Mouse (Mus musculus) cerebellum, postnatal 4 days (tissue): ENCODE measurements at regions not wholly inside any gene's neighbourhood (a gene's known extent, or its start where the extent isn't known, plus 50 kb on each side); places are given as distances from the start of the nearest gene placed in this dataset.
"Not testable (repeated sequence)": the region's sequence is repeated elsewhere in the genome, so short reads cannot be mapped to it uniquely, and the experiment has no call there.

Source experiments
- DNase-seq, 2 experiments: peaks; one replicate each; pipeline ENCODE4 v3.0.0; 2022; ENCODE audit warnings: low spot score in 2 of 2, mixed read lengths in 1 of 2

GRCm38 (mm10) chr16:46811835-46812234 is 313.5 kb upstream of the Nectin3 start:
- not testable (repeated sequence) for DNase-seq

DNA sequence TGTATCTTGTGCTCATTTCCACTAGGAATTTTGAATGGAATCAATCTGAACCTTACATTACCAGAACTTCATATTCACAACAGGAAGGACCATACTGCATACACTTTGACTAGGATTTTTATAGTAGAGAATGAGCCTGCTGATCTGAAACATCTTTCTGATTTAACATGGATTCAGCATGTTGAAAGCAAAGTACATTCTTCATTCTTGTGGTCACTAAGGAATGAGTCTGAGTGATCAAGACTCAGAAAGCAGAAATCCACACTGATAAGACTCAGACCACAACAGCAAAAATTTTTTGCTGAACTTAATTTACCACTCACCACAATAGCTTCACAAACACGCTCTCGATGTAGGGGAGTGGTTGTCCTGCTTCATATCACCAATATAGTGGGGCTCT is 309.2 kb upstream of the Nectin3 start:
- DNase-seq: no peak

DNA sequence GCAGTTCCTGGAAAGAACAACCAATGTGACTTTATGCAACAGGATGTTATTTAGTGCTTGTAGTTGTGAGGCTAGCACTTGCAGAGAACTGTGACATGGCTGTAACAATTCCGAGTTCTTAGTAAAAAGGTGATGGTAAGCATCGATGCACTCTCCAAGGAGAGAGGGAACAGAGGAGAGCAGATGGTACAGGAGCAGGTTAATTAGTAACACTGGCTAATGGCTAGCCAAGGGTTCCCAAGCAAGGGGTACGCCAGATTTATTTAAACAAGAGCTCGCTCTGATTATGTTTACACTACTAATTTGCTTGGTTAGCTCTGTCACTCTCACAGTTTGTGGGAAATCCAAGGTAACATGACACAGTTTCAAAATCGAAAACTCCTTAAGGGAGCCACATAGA is 278.0 kb upstream of the Nectin3 start:
- DNase-seq: no peak

DNA sequence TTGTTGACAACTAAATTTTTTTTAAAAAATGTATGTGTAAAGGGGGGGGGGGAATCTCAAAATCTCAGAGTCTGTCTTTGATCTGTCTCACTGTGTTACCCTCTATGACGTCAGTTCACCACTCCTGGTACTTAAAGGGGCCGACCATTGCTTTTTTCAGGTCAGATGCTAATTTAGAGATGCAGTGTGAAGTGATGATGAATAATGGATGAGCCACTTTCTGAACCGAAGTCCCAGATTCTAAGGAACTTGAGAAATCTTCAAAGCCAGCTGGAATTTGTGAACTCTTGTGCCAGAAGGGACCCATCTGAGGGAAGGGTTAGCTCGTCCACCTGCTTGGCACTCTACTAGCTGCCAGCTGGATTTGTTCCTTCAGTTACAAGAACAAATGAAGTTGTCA is 271.1 kb upstream of the Nectin3 start:
- DNase-seq: no peak

GRCm38 (mm10) chr16:46768376-46768775 is 270.1 kb upstream of the Nectin3 start:
- no peak for DNase-seq

DNA sequence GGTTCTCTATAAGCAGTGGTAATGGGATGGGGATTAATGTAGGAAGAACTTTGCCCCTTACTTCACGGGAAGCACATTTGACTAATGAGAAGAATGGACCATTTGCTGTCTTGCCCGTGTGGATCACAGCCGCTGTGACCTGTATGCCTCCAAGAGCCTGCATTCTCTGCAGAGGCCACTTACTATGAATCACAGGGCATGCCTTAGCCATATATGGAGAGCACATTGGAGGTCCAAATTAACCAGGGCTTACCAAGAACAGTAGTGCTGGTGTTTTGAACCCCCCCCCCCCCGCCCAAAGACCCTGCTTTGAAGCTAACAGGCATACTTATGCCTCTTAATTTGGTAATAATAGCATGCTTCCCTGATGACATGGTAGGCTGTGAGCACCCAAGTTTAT is 236.8 kb upstream of the Nectin3 start:
- no peak for DNase-seq

DNA sequence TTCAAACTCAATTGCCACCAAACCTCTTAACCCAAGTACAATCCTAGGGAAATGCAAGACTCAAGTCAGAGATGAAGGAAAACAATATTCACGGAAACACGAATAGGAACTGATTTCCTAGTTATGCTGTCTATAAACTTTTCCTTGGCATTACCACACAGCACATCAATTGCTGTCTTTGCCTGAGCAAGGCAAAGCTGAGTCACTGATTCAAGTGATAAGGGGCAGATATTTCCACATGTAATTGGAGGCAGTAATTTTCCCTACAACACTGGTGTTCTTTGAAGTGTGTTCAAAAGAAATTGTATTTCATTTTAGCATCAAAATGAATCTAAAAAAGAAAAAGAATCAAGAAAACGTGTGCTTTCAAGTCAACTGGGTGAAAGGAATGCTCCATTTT is 230.1 kb upstream of the Nectin3 start:
- no peak for DNase-seq

GRCm38 (mm10) chr16:46723660-46724059 is 225.3 kb upstream of the Nectin3 start:
- no peak for DNase-seq

DNA sequence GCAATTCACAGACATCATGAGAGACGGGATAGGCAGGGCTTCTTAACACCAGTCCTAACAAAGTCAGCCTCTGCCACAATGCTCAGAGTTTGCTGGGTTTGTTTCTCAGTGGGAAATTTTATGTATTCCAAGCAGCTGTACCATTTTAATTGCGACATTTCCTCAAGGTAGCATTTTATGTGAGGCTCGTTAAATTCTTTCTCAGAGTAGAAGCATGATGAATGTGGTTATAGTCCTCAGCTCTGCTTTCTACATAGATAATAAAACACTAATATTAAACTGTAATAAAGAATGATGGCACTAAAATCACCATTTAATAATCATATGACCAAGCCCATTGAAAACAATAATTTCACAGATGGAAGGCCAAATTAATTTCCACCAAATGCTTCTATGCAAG is 181.5 kb upstream of the Nectin3 start:
- DNase-seq: no peak

DNA sequence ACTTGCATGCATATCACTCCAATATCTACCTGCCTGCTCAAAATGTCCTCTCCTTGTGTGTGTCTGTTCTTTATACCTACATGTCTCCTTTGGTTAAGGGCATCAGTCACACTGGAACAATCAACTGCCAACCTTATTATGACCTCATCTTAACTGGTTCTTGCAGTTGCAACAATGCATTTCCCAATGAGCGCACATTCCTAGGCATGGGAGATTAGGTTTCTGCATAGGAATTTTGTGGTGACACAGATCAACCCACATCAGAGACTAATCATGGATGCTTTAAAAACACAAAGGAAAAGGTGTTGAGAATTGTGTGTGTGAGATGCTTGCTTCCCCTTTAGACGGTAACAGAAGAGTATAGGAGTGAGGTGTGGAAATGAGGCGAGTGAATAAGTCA is 171.3 kb upstream of the Nectin3 start:
- no peak for DNase-seq

DNA sequence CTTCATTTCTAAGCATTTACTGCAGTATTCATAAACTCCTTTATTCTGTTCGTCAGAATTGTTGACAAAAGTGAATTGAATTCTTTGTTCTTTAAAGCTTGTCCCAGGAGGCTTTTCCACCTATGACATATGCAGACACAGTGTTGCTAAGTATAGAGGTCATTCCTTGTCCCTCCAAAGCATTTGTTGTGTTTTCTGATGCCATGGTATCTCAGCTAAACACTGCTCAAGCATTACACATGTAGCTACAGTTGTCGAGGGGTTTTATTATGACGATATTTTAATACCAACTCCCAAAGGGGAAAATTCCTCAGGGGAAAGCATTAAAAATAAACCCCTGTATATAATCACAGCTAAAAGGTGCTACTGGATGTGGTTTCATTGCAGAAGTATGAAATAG is 167.2 kb upstream of the Nectin3 start:
- no peak for DNase-seq

GRCm38 (mm10) chr16:46663008-46663407 is 164.7 kb upstream of the Nectin3 start:
- DNase-seq: no peak

- DNase-seq: no peak
Observed at GRCm38 (mm10) chr16:46655041-46655440, 156.7 kb upstream of the Nectin3 start.

DNA sequence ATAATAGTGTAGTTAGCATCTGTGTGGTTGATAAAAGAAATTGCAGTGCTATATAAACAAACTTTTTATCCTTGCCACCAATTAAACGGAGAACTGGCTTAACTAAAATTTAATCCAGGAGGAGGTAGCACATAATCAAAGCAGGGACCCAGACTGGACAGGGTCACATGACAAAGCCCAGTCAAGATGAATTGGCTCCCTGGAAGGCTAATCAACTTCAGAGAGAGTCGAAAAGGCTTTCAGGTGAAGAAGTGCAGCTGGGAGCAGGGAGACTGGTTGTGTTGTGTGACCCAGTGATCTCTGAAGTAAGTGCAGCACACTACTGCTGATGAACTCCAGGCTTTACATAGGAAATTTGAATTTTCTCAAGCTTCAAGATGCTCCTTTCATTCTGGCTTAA is 127.5 kb upstream of the Nectin3 start:
- DNase-seq: no peak

GRCm38 (mm10) chr16:46623246-46623645 is 124.9 kb upstream of the Nectin3 start:
- DNase-seq: no peak

GRCm38 (mm10) chr16:46619871-46620270 is 121.5 kb upstream of the Nectin3 start:
- no peak for DNase-seq

DNA sequence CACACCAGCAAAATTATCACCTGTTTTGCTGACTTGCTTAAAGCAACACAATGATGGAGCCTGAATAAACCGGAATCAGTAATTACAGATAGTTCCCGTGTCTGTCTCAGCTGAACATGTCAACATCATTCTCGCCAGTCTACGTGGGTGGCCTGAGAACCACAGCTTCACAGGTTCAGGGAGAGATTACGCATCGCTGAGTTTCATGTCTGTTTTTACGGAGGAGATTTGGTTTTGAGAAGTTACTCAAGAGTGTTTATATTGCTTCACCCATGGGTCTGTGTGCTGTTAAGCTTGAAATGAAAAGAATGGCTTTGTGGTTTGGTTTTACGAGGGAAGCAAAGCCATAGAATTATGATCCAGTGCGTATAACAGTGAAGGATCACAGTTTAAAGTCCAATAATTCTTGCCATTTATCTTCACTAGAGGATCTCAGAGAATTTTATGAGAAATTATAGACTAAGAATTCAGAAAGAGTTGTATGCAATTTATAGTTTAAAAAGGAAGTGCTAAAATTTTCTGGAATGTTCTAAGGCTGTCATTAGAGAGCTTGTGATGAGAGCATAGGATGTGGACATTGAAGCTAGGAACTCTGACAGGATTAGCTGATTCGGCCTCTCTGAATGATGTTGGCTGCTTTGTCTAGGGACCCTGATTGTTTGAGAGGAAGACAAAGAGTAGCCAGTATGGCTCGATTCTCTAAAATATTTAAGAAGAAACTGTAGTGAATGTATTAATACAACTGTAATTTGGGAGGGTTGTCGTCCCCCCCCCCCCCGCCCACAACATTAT is 119.4 kb upstream of the Nectin3 start:
- no peak for DNase-seq

- no peak for DNase-seq
Observed at GRCm38 (mm10) chr16:46616606-46617005, 118.3 kb upstream of the Nectin3 start.

- DNase-seq: no peak
Observed at GRCm38 (mm10) chr16:46613062-46613818, 114.9 kb upstream of the Nectin3 start.

DNA sequence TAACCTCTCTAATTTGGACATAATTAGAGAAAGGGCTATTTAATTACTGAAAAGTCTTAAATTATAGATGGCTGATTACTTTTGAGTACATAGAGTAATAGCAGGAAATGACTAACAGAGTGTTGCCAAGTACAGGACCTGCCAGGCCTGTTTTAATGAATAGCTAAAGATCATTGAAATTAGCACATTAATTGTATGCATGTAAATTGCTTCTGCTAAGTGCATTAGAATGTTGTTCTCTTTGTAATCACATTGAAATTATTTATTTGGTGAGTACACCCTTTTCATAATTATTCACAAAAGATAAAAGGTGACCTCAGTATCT is 107.5 kb upstream of the Nectin3 start:
- DNase-seq: no peak

DNA sequence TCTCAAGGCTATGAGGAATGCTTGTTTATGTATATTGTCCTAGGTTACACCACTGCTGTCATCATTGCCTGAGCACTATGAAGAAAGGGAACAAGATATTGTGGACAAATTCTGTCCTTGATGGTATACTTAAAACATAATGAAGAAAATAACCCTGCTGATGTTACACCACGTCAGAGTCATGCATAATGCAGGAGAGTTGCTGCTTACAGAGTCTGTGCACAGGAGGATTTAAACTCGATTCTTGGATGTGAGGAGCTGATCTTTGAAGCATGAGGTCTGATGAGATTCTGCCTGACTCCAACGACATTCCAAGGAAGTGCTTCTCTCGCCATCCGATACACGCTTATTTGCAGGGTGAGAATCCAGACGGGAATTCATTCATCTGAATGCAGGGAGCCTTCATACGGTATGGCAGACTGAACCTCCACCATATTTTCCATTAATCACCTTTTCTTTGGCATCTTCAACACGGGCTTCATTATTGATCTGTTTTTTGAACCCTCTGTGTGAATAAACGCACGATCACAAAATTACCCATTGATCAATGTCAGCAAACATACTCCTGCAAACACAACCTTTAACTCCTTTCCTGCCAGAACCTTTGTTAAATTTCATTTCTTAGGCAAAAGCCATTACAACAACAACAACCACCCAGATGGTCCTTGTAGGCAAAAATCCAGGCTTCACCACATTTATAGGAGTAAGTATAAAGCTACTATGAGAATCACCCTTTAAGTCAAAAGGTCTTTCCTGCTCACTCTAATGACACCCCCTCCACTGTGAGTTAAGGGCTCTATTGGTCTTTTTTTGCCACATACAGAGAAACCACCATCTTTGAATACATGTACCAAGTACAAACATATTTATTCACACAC is 106.9 kb upstream of the Nectin3 start:
- no peak for DNase-seq

- DNase-seq: no peak
Observed at GRCm38 (mm10) chr16:46592618-46593253, 94.4 kb upstream of the Nectin3 start.
